Mouse (Mus musculus) adrenal gland, adult 18-20 months (tissue): ENCODE measurements around the gene Fbxl7. TPM values are rescaled to one million over a fixed set of nuclear protein-coding genes. Genes with fewer than 3 reads are reported as not detected.

ENCODE experiments used
- DNase-seq, 2 experiments: peaks; one replicate each; pipeline ENCODE4 v3.0.0; 2021 to 2022; ENCODE audit warnings: low spot score in 2 of 2
- total RNA-seq, 2 experiments: library from RNA; stranded (reverse); gene quantifications; 1 replicate in 1 of 2; 2 replicates in 1 of 2; pipeline ENCODE4 v1.2.3; 2021

The Fbxl7 gene
- total RNA-seq, 2 experiments from 2014 or later: 5.3 to 9.1 TPM

DNA sequence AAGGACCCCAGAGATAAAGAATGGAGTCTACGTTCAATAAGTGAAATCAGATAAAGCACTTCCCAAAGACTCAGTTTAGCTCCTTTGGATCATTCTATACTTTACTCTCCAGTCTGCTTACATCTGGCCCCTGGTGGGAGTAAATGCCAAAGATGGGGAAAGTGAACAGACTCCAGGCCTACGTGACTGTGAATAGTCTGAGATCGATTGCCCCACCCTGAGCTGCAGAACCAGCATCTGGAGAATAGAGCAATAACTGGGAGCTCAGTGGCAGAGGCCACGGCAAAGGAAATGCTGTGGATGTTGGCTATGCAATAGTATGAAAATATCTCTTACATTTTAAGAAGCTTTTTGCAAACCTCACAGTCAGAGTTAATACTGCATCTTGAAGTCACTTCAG lies 394.4 kb downstream of the Fbxl7 start:
- DNase-seq: no peak
